Mouse (Mus musculus) MEL (cell line): ENCODE data around the gene Yif1a. TPM values are rescaled to one million over a fixed set of nuclear protein-coding genes. Genes with fewer than 3 reads are reported as not detected.

Source experiments
- DNase-seq: peaks from one replicate; pipeline ENCODE4 v3.0.0; 2011; ENCODE audit warnings: low read depth, low spot score
- H3K27ac ChIP-seq: 2 replicates; pipeline ENCODE4 v1.5.1; 2012; ENCODE audit warnings: low read depth, mild to moderate bottlenecking, control low read depth, low read length, moderate library complexity; ENCODE audit not compliant: control insufficient read depth
- H3K27me3 ChIP-seq, 2 experiments: fragments of 150-350 bp in 1 of 2; sonication (generic) in 1 of 2; 2 replicates each; pipeline ENCODE4 v1.6.1; 2012; ENCODE audit warnings: low read length in 2 of 2, mild to moderate bottlenecking in 2 of 2, improper control_type of control experiment in 1 of 2, moderate library complexity in 1 of 2; ENCODE audit not compliant: insufficient read depth in 2 of 2, control insufficient read depth in 1 of 2
- H3K36me3 ChIP-seq, 2 experiments: 2 replicates each; pipeline ENCODE4 v1.6.1; 2012 to 2014; ENCODE audit warnings: low read length in 2 of 2, improper control_type of control experiment in 1 of 2, inconsistent platforms in 1 of 2, mild to moderate bottlenecking in 1 of 2; ENCODE audit not compliant: insufficient read depth in 2 of 2, control insufficient read depth in 1 of 2
- H3K4me1 ChIP-seq, 2 experiments: fragments of 150-350 bp in 1 of 2; sonication (generic) in 1 of 2; 2 replicates each; pipeline ENCODE4 v1.6.1; 2012; ENCODE audit warnings: low read length in 2 of 2, improper control_type of control experiment in 1 of 2, mild to moderate bottlenecking in 1 of 2; ENCODE audit not compliant: insufficient read depth in 2 of 2, control insufficient read depth in 1 of 2
- H3K4me3 ChIP-seq, 2 experiments: fragments of 150-350 bp in 1 of 2; sonication (generic) in 1 of 2; 2 replicates each; pipeline ENCODE4 v1.5.1; 2012; ENCODE audit warnings: low read depth in 2 of 2, low read length in 2 of 2, mild to moderate bottlenecking in 2 of 2, moderate library complexity in 2 of 2, control low read depth in 1 of 2, improper control_type of control experiment in 1 of 2; ENCODE audit not compliant: control insufficient read depth in 1 of 2, insufficient read depth in 1 of 2
- H3K79me2 ChIP-seq: 2 replicates; pipeline ENCODE4 v1.6.1; 2012; ENCODE audit warnings: mild to moderate bottlenecking, low read length, moderate library complexity; ENCODE audit not compliant: control insufficient read depth, poor library complexity, insufficient read depth
- H3K9ac ChIP-seq: 2 replicates; pipeline ENCODE4 v1.6.1; 2012; ENCODE audit warnings: low read depth, mild to moderate bottlenecking, control low read depth, low read length, moderate library complexity; ENCODE audit not compliant: control insufficient read depth, poor library complexity, severe bottlenecking
- H3K9me3 ChIP-seq: fragments of 150-350 bp; sonication (generic); replicated peaks from 2 replicates; pipeline ENCODE4 v1.6.1; 2012; ENCODE audit warnings: mild to moderate bottlenecking, low read length, improper control_type of control experiment, moderate library complexity; ENCODE audit not compliant: insufficient read depth
- CHD2 ChIP-seq: IDR thresholded peaks from 2 replicates; pipeline ENCODE4 v1.6.1; 2011; ENCODE audit warnings: low read length, improper control_type of control experiment
- E2F4 ChIP-seq: IDR thresholded peaks from 2 replicates; pipeline ENCODE4 v1.6.1; 2011; ENCODE audit warnings: low read depth, low read length, improper control_type of control experiment, borderline replicate concordance
- ELF1 ChIP-seq: IDR thresholded peaks from 2 replicates; pipeline ENCODE4 v1.6.1; 2014; ENCODE audit warnings: low read depth, mild to moderate bottlenecking, inconsistent platforms, low read length, improper control_type of control experiment, moderate library complexity
- EP300 ChIP-seq, 2 experiments: IDR thresholded peaks; 2 replicates each; pipeline ENCODE4 v1.6.1; 2011; ENCODE audit warnings: improper control_type of control experiment in 2 of 2, low read length in 2 of 2, low read depth in 1 of 2, mild to moderate bottlenecking in 1 of 2
- ETS1 ChIP-seq: IDR thresholded peaks from 2 replicates; pipeline ENCODE4 v1.6.1; 2012; ENCODE audit warnings: low read depth, mild to moderate bottlenecking, inconsistent platforms, low read length, improper control_type of control experiment, moderate library complexity
- GABPA ChIP-seq: IDR thresholded peaks from 2 replicates; pipeline ENCODE4 v1.6.1; 2012; ENCODE audit warnings: low read depth, mild to moderate bottlenecking, inconsistent platforms, low read length, improper control_type of control experiment, moderate library complexity
- GATA1 ChIP-seq: IDR thresholded peaks from 2 replicates; pipeline ENCODE4 v1.6.1; 2011; ENCODE audit warnings: low read depth, low read length, improper control_type of control experiment
- HCFC1 ChIP-seq: IDR thresholded peaks from 2 replicates; pipeline ENCODE4 v1.6.1; 2012; ENCODE audit warnings: low read depth, mild to moderate bottlenecking, inconsistent platforms, low read length, improper control_type of control experiment, moderate library complexity
- JUND ChIP-seq: IDR thresholded peaks from 2 replicates; pipeline ENCODE4 v1.6.1; 2011; ENCODE audit warnings: low read depth, mild to moderate bottlenecking, improper control_type of control experiment, low read length
- KAT2A ChIP-seq: conservative IDR thresholded peaks from 2 replicates; pipeline ENCODE4 v1.6.1; 2012; ENCODE audit warnings: low read depth, low read length, improper control_type of control experiment, inconsistent platforms
- MAFK ChIP-seq: IDR thresholded peaks from 2 replicates; pipeline ENCODE4 v1.6.1; 2011; ENCODE audit warnings: low read depth, mild to moderate bottlenecking, low read length, improper control_type of control experiment, borderline replicate concordance
- MAX ChIP-seq: IDR thresholded peaks from 2 replicates; pipeline ENCODE4 v1.6.1; 2011; ENCODE audit warnings: low read length, improper control_type of control experiment
- MAZ ChIP-seq: IDR thresholded peaks from 2 replicates; pipeline ENCODE4 v1.6.1; 2012; ENCODE audit warnings: low read depth, mild to moderate bottlenecking, inconsistent platforms, low read length, improper control_type of control experiment
- MXI1 ChIP-seq: IDR thresholded peaks from 2 replicates; pipeline ENCODE4 v1.6.1; 2011; ENCODE audit warnings: mild to moderate bottlenecking, low read depth, low read length, improper control_type of control experiment
- MYB ChIP-seq: IDR thresholded peaks from 2 replicates; pipeline ENCODE4 v1.6.1; 2011; ENCODE audit warnings: mild to moderate bottlenecking, low read depth, low read length, improper control_type of control experiment
- NELFE ChIP-seq: IDR thresholded peaks from 2 replicates; pipeline ENCODE4 v1.6.1; 2011; ENCODE audit warnings: low read depth, low read length, improper control_type of control experiment
- NRF1 ChIP-seq: IDR thresholded peaks from 2 replicates; pipeline ENCODE4 v1.6.1; 2014; ENCODE audit warnings: low read depth, mild to moderate bottlenecking, inconsistent platforms, low read length, improper control_type of control experiment, moderate library complexity; ENCODE audit not compliant: poor library complexity, insufficient read depth, severe bottlenecking
- POLR2A ChIP-seq, 2 experiments: IDR thresholded peaks; 2 replicates each; pipeline ENCODE4 v1.6.1; 2011 to 2012; ENCODE audit warnings: low read length in 2 of 2, mild to moderate bottlenecking in 2 of 2, control low read depth in 1 of 2, improper control_type of control experiment in 1 of 2, low read depth in 1 of 2, moderate library complexity in 1 of 2; ENCODE audit not compliant: control insufficient read depth in 1 of 2, insufficient read depth in 1 of 2, poor library complexity in 1 of 2
- RAD21 ChIP-seq: IDR thresholded peaks from 2 replicates; pipeline ENCODE4 v1.6.1; 2011; ENCODE audit warnings: mild to moderate bottlenecking, low read depth, low read length, improper control_type of control experiment
- RCOR1 ChIP-seq: IDR thresholded peaks from 2 replicates; pipeline ENCODE4 v1.6.1; 2012; ENCODE audit warnings: low read depth, mild to moderate bottlenecking, inconsistent platforms, low read length, improper control_type of control experiment
- SIN3A ChIP-seq: IDR thresholded peaks from 2 replicates; pipeline ENCODE4 v1.6.1; 2012; ENCODE audit warnings: low read length, improper control_type of control experiment, inconsistent platforms
- SMC3 ChIP-seq: IDR thresholded peaks from 2 replicates; pipeline ENCODE4 v1.6.1; 2011; ENCODE audit warnings: low read depth, low read length, improper control_type of control experiment
- TAL1 ChIP-seq: IDR thresholded peaks from 2 replicates; pipeline ENCODE4 v1.6.1; 2012; ENCODE audit warnings: mild to moderate bottlenecking, inconsistent platforms, low read length, moderate library complexity, mixed read lengths
- TBP ChIP-seq: IDR thresholded peaks from 2 replicates; pipeline ENCODE4 v1.8.0; 2011; ENCODE audit warnings: low read depth, low read length, improper control_type of control experiment
- TCF12 ChIP-seq: IDR thresholded peaks from 2 replicates; pipeline ENCODE4 v1.6.1; 2014; ENCODE audit warnings: low read depth, mild to moderate bottlenecking, inconsistent platforms, low read length, improper control_type of control experiment, moderate library complexity
- USF2 ChIP-seq, 2 experiments: IDR thresholded peaks; 2 replicates each; pipeline ENCODE4 v1.6.1; 2011 to 2012; ENCODE audit warnings: improper control_type of control experiment in 2 of 2, low read length in 2 of 2, borderline replicate concordance in 1 of 2, inconsistent platforms in 1 of 2, low read depth in 1 of 2, mild to moderate bottlenecking in 1 of 2; ENCODE audit not compliant: insufficient read depth in 1 of 2
- ZKSCAN1 ChIP-seq: IDR thresholded peaks from 2 replicates; pipeline ENCODE4 v1.6.1; 2012; ENCODE audit warnings: low read depth, mild to moderate bottlenecking, inconsistent platforms, low read length, improper control_type of control experiment, moderate library complexity
- ZMIZ1 ChIP-seq: IDR thresholded peaks from 2 replicates; pipeline ENCODE4 v1.6.1; 2012; ENCODE audit warnings: low read depth, mild to moderate bottlenecking, inconsistent platforms, low read length, improper control_type of control experiment, moderate library complexity
- ZNF384 ChIP-seq: IDR thresholded peaks from 2 replicates; pipeline ENCODE4 v1.6.1; 2012; ENCODE audit warnings: low read depth, mild to moderate bottlenecking, inconsistent platforms, low read length, improper control_type of control experiment
- polyA plus RNA-seq, 2 experiments: library from polyadenylated mRNA; stranded (reverse) in 1 of 2; unstranded in 1 of 2; fragments of >175 nt in 1 of 2; fragments of >200 nt in 1 of 2; gene quantifications; 2 replicates each; pipeline versions ENCODE4 v1.2.1 to v1.2.4; 2012; ENCODE audit warnings: low replicate concordance in 2 of 2, low read depth in 1 of 2; ENCODE audit not compliant: insufficient read length in 2 of 2, insufficient read depth in 1 of 2, missing spikeins in 1 of 2
- total RNA-seq: library from RNA; depleted of rRNA; stranded (reverse); fragments of 300-350 nt; gene quantifications from 2 replicates; pipeline ENCODE4 v1.2.3, GENCODE M21; 2012

Gene Yif1a
- total and polyA plus RNA-seq, 3 experiments, result 54.0 to 64.3 TPM; not detected in 1

- Histone ChIP-seq H3K27ac (no peak overlapping the region), H3K9ac (peak overlapping the region; percentile 64), H3K4me3 (peak overlapping the region; percentile 57 to 87), H3K27me3 (no peaks in the 10 kb centered on the region), H3K9me3 (no peaks in the 10 kb centered on the region), H3K36me3 (peaks cover 2 to 7% of the 10 kb centered on the region in 2 experiments; a peak in 3 of 4 replicates), H3K79me2 (peaks cover 21% of the 10 kb centered on the region), H3K4me1 (peaks cover 2 to 18% of the 10 kb centered on the region in 2 experiments)
- TF ChIP-seq RCOR1 (no peak), HCFC1 (no peak), NRF1 (no peak), GABPA (no peak), USF2 (IDR thresholded peaks at IDR 0.05; ENCODE audit: borderline replicate concordance in 1 of 2, insufficient read depth in 1 of 2, low read depth in 1 of 2, low read length in 2 of 2) (no peak), NELFE (no peak), MAZ (no peak), MAFK (no peak), MYB (no peak), TBP (no peak), MAX (no peak), EP300 (IDR thresholded peaks at IDR 0.05; ENCODE audit: low read depth in 1 of 2, low read length in 2 of 2) (no peak), SIN3A (no peak), CHD2 (no peak), JUND (no peak), ETS1 (no peak), TAL1 (no peak)
- DNase-seq, result no peak
Measured at GRCm38 (mm10) chr19:5039301-5040114, 48.8 kb upstream of the Yif1a start.

GRCm38 (mm10) chr19:5040862-5041523 is 47.3 kb upstream of the Yif1a start, which contains the start of gene Brms1:
Gene Brms1 (plus strand): TSS chr19:5041354.
- Histone ChIP-seq H3K9me3 (no peaks in the 10 kb centered on the region), H3K36me3 (peaks cover 2 to 7% of the 10 kb centered on the region in 2 experiments; a peak in 3 of 4 replicates), H3K27me3 (no peaks in the 10 kb centered on the region), H3K9ac (peak within 1 kb of the TSS; percentile 88), H3K27ac (peak within 1 kb of the TSS; percentile 71), H3K4me3 (peak within 1 kb of the TSS; percentile 74 to 95), H3K79me2 (peaks cover 21% of the 10 kb centered on the region), H3K4me1 (peaks cover 2 to 18% of the 10 kb centered on the region in 2 experiments)
- DNase-seq, result peak; percentile 97
- TF ChIP-seq SMC3 (0 out of 2 replicates have a peak, but pooled peaks have one; percentile 11), MAFK (no peak), HCFC1 (peak; percentile 96), GATA1 (peak; percentile 56; the same call in 1 of the 2 replicates), MXI1 (peak; percentile 95), SIN3A (peak; percentile 100), ZMIZ1 (0 out of 2 replicates have a peak, but pooled peaks have one; percentile 15), RCOR1 (0 out of 2 replicates have a peak, but pooled peaks have one; percentile 38), TBP (peak; percentile 45; the same call in 1 of the 2 replicates), RAD21 (no peak), POLR2A (IDR thresholded peaks at IDR 0.05; ENCODE audit: control insufficient read depth in 1 of 2, insufficient read depth in 1 of 2, low read depth in 1 of 2, low read length in 2 of 2, poor library complexity in 1 of 2) (peak in 1 of 2 experiments; percentile 81; a peak in 2 of 4 replicates), ZKSCAN1 (no peak), ELF1 (peak; percentile 99), TCF12 (peak; percentile 49), ZNF384 (no peak), E2F4 (0 out of 2 replicates have a peak, but pooled peaks have one; percentile 32), JUND (no peak), KAT2A (peak; percentile 71)
